ENCODE assay signal across 8 mouse cellular contexts in the genomic region with DNA sequence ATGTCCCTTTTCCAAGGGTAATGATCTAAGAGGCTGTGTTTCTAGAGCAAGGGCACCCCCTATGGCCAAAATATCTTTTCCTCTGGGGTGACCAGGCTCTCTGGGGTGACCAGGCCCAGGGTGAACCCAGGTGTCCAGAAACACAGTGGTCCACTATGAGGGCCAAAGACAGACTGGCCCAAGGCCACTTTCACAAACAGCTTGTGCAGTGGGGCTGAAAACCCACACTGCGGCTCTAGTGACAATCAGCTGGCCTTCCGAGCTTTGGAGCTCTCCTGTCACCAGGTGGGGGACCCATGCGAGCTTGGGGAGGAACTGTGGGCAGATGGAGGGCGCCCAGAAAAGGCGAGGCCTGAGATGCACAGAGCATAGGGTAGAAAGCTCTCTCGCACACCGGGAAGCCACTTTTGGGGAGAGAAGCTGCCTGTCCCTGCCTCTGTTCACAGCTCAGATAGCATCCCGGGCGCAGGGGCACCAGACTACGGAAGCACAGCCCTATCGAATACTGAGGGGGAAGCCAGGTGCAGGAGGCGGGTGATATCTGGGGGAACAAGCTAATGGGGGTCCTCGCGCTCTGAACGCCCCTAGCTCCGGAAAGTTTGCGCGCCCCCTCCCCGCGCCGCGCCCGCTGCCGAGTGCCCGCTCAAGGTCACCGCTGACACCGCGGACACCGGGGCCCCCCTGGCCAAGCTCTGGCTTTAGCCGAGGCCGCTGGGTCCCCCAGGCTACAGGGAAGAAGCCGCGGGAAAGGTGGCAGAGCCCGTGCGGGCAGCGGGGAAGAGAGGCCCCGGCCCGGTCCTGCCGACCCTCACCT. TPM values are rescaled to one million over a fixed set of nuclear protein-coding genes. Genes with fewer than 3 reads are reported as not detected.
DNase-seq lines count a peak whose midpoint lies in the region; ATAC-seq lines count a peak whose summit lies in the region.

No protein-coding gene starts in this region.

- WGBS in heart, embryonic 10.5 days: 2% methylated on average over 38 of the region's 39 CpGs
- WGBS in forebrain, embryonic 15.5 days: under 1% methylated on average over 38 of the region's 39 CpGs
- 1% methylated on average over 38 of the region's 39 CpGs for WGBS in kidney, embryonic 15.5 days
- 1% methylated on average over 37 of the region's 39 CpGs for WGBS in midbrain, embryonic 11.5 days

- H3K36me3 ChIP-seq in heart, embryonic 10.5 days: no peaks in the 10 kb centered on the region
- H3K36me3 ChIP-seq in forebrain, embryonic 15.5 days: no peaks in the 10 kb centered on the region
- H3K36me3 ChIP-seq in kidney, embryonic 15.5 days: no peaks in the 10 kb centered on the region
- no peaks in the 10 kb centered on the region for H3K36me3 ChIP-seq in midbrain, embryonic 11.5 days (ENCODE audit: control insufficient read depth, insufficient read depth, low read length)

- peak overlapping the region; percentile 68 for H3K4me3 ChIP-seq in heart, embryonic 10.5 days
- H3K4me3 ChIP-seq in forebrain, embryonic 15.5 days: peak overlapping the region; percentile 60
- H3K4me3 ChIP-seq in kidney, embryonic 15.5 days (replicated peaks): peak overlapping the region; percentile 44
- peak overlapping the region; percentile 52 for H3K4me3 ChIP-seq in midbrain, embryonic 11.5 days (ENCODE audit: low read depth, low read length)

- H3K9me3 ChIP-seq in heart, embryonic 10.5 days: no peaks in the 10 kb centered on the region
- no peaks in the 10 kb centered on the region for H3K9me3 ChIP-seq in forebrain, embryonic 15.5 days
- H3K9me3 ChIP-seq in kidney, embryonic 15.5 days (replicated peaks): no peaks in the 10 kb centered on the region
- no peaks in the 10 kb centered on the region for H3K9me3 ChIP-seq in midbrain, embryonic 11.5 days (ENCODE audit: control insufficient read depth, low read length)

- H3K4me1 ChIP-seq in heart, embryonic 10.5 days: peaks cover 11% of the 10 kb centered on the region
- H3K4me1 ChIP-seq in forebrain, embryonic 15.5 days: peaks cover 11% of the 10 kb centered on the region
- H3K4me1 ChIP-seq in kidney, embryonic 15.5 days: peaks cover 8% of the 10 kb centered on the region; the same call in 1 of the 2 replicates
- peaks cover 2% of the 10 kb centered on the region; the same call in 1 of the 2 replicates for H3K4me1 ChIP-seq in midbrain, embryonic 11.5 days (ENCODE audit: control insufficient read depth, insufficient read depth, low read length)

- peak overlapping the region; percentile 71 for H3K9ac ChIP-seq in forebrain, embryonic 15.5 days (replicated peaks)
- H3K9ac ChIP-seq in kidney, embryonic 15.5 days: peak overlapping the region; percentile 25
- H3K9ac ChIP-seq in midbrain, embryonic 11.5 days (ENCODE audit: low read length): peak overlapping the region; percentile 58

- no peak for DNase-seq in heart, embryonic 10.5 days (ENCODE audit: low spot score)
- DNase-seq in heart, postnatal 14 days: no peak
- DNase-seq in cerebellum, adult 11-12 months: peak; percentile 82
- DNase-seq in midbrain, embryonic 11.5 days (ENCODE audit: low spot score, missing footprints): peak; percentile 90
- DNase-seq in thymus, postnatal 14 days: no peak
- no peak for DNase-seq in thymus, postnatal 10 days (ENCODE audit: low spot score in 2 of 2)

- ATAC-seq in forebrain, embryonic 15.5 days (replicated peaks): peak; percentile 42; the same call in 1 of the 2 replicates
- 0 out of 2 replicates have a peak, but pooled peaks have one; percentile 54 for ATAC-seq in kidney, embryonic 15.5 days (replicated peaks; ENCODE audit: low FRiP score)
- ATAC-seq in midbrain, embryonic 11.5 days (ENCODE audit: low FRiP score): peak; percentile 40; the same call in 1 of the 2 replicates

- intact Hi-C loops in heart, postnatal 14 days (cut with DNase I): no loop called here

- peak overlapping the region; percentile 67; the same call in 1 of the 2 replicates for H3K27ac ChIP-seq in heart, embryonic 10.5 days
- H3K27ac ChIP-seq in forebrain, embryonic 15.5 days (replicated peaks): no peak overlapping the region
- H3K27ac ChIP-seq in kidney, embryonic 15.5 days: no peak overlapping the region
- no peak overlapping the region for H3K27ac ChIP-seq in midbrain, embryonic 11.5 days (ENCODE audit: low read depth, low read length)

- H3K4me2 ChIP-seq in forebrain, embryonic 15.5 days (replicated peaks): peak overlapping the region; percentile 99
- H3K4me2 ChIP-seq in kidney, embryonic 15.5 days: peak overlapping the region; percentile 82
- peak overlapping the region; percentile 100 for H3K4me2 ChIP-seq in midbrain, embryonic 11.5 days

- H3K27me3 ChIP-seq in heart, embryonic 10.5 days (ENCODE audit: insufficient read depth, poor library complexity, severe bottlenecking): peaks cover 91% of the 10 kb centered on the region
- peaks cover 15% of the 10 kb centered on the region for H3K27me3 ChIP-seq in forebrain, embryonic 15.5 days
- H3K27me3 ChIP-seq in kidney, embryonic 15.5 days: peaks cover 72% of the 10 kb centered on the region
- peaks cover 26% of the 10 kb centered on the region for H3K27me3 ChIP-seq in midbrain, embryonic 11.5 days (ENCODE audit: control insufficient read depth, insufficient read depth, low read length)

RNA-seq across cellular contexts. Expression of a gene that starts 1.1 kb away (rescaled TPM):
- polyA plus RNA-seq in heart, embryonic 10.5 days (2016; fragmentation: Nextera tagmentation; extraction: Ambion mirVana): 0.06 and 0.18 TPM in 2 replicates
- under 1 TPM; 0.49 to 0.69 TPM for total RNA-seq in heart, postnatal 14 days (2021)
- polyA plus RNA-seq in forebrain, embryonic 15.5 days (2015; fragmentation: Nextera tagmentation; extraction: Ambion mirVana): 26.6 and 28.8 TPM in 2 replicates
- polyA plus RNA-seq in kidney, embryonic 15.5 days (2015; fragmentation: Nextera tagmentation; extraction: Ambion mirVana): 0.27 and 0.62 TPM in 2 replicates
- 1.7 TPM in 2 replicates for polyA plus RNA-seq in midbrain, embryonic 11.5 days (2014; fragmentation: Nextera tagmentation; extraction: Ambion mirVana)

Comparison
In these comparisons a context has a peak if more than half of its experiments do, and no peak if none do; other contexts are left out.
1. DNase-seq: peak in cerebellum, adult 11-12 months (single experiment) and midbrain, embryonic 11.5 days (single experiment); none in heart, embryonic 10.5 days (single experiment), heart, postnatal 14 days (0 of 2), thymus, postnatal 14 days (single experiment) and thymus, postnatal 10 days (0 of 2).
2. RNA of a gene that starts 1.1 kb away (polyA plus RNA-seq): 26.6 to 28.8 TPM in forebrain, embryonic 15.5 days; 1.7 TPM in midbrain, embryonic 11.5 days, 0.27 to 0.62 TPM in kidney, embryonic 15.5 days and 0.06 to 0.18 TPM in heart, embryonic 10.5 days; every median in the first group is over 10 times any median in the second.
3. Peak in every context shown above with its lines, with median percentiles within 50 percentile points of each other: H3K4me3 ChIP-seq, ATAC-seq, H3K4me2 ChIP-seq and H3K9ac ChIP-seq.